Mouse (Mus musculus): ENCODE data around the gene Cby3.

Gene Cby3

GRCm38 (mm10) chr11:50391272-50391960 lies 37.2 kb downstream of the Cby3 start:
- DNase-seq, result no peak

- DNase-seq, result no peak
Observed at GRCm38 (mm10) chr11:50393306-50393705, 39.0 kb downstream of the Cby3 start.

GRCm38 (mm10) chr11:50394731-50395130 lies 40.5 kb downstream of the Cby3 start:
- no peak for DNase-seq

- DNase-seq, result no peak
Observed at GRCm38 (mm10) chr11:50396766-50397307, 42.6 kb downstream of the Cby3 start.

- no peak for DNase-seq
Observed at GRCm38 (mm10) chr11:50397316-50397715, 43.1 kb downstream of the Cby3 start.

- DNase-seq, result no peak
Observed at GRCm38 (mm10) chr11:50398803-50399202, 44.5 kb downstream of the Cby3 start.

- DNase-seq, result no peak
Observed at GRCm38 (mm10) chr11:50402481-50402880, 48.2 kb downstream of the Cby3 start.

- DNase-seq, result no peak
Observed at GRCm38 (mm10) chr11:50403367-50404014, 49.2 kb downstream of the Cby3 start.

- DNase-seq, result no peak
Observed at GRCm38 (mm10) chr11:50407235-50407634, 53.0 kb downstream of the Cby3 start.

All from thymus, adult 18-20 months (tissue).